Mouse (Mus musculus): ENCODE results near the gene Cdk5rap2. TPM values are rescaled to one million over a fixed set of nuclear protein-coding genes. Genes with fewer than 3 reads are reported as not detected.

Gene Cdk5rap2
- 17.3 TPM for polyA plus RNA-seq (2017; shearing (Covaris generic))

DNA sequence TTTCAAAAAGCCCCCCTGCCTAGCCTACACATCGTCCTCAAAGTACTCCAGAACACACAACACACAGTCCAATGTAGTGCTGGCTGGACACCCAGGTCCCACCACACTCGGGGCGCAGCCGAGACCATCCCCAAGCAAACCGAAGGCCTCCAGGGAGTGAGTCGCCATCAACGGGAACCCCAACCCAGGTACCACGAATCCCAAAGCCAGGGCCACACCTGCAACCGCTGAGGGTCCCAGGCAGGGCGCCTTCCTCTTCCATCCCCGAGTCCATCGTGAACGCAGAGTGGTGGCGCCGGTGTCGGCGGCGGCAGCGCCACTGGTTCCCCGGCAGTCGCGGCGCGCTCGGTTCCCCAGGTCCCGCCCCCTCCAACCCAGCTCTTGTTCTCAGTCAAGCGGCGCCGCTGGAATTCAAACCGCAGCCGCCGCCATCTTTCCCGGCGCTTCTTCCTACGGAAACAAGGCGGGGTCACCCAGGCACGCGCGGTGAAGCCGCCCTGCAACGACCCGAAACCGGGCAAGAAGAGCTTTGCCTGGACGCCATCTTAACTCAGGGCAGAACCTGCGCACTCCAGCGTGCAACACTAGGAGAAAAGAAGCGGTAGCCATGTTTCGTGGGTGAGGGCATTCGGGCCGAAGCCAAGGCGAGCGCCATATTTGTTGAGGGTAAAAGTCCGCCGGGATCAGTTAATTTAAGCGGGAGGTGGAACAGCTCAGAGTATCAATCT is at the start of gene Cdk5rap2:
Gene Cdk5rap2 (minus strand): TSS at position 450 of the 728 bp plus-strand sequence.

Other genes starting within 250 kb of the Cdk5rap2 start
- 0.40 TPM for gene Megf9, start 124.6 kb upstream of the Cdk5rap2 start, polyA plus RNA-seq (2017; shearing (Covaris generic))

All from CD4-positive, CD25-positive, alpha-beta regulatory T cell, adult 9 weeks (primary cell).